Mouse (Mus musculus) small intestine, adult 2 months (tissue): ENCODE results near the gene C130060K24Rik.

ENCODE experiments used
- CTCF ChIP-seq: fragments of 200-500 bp; IDR thresholded peaks from 2 replicates; pipeline ENCODE4 v1.5.1; 2012; ENCODE audit warnings: low read depth, mild to moderate bottlenecking, control low read depth, inconsistent platforms, low read length, moderate library complexity, mixed read lengths; ENCODE audit not compliant: insufficient replicate concordance, insufficient read length; ENCODE audit errors: extremely low read depth
- POLR2A ChIP-seq: fragments of 200-500 bp; IDR thresholded peaks from 2 replicates; pipeline ENCODE4 v1.6.1; 2012; ENCODE audit warnings: low read depth, mild to moderate bottlenecking, control low read depth, inconsistent platforms, low read length, moderate library complexity

DNA sequence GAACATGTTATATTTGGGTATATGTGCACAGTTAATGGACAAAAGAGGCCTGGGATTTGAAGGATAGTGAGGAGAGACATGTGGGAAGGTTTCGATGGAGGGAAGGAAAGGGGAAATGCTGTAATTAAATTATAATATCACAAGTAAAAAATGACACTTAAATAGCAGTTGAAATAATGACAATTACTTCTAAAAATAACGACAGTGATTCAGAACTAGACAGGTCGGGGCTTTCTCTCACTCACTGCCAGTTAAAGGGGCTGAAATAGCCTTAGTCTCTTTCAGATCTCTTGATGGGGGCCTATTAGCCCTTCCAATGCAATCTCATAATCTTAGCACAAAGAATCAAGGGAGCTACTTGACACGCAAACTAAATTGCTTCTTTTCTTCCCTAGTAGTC, 39.5 kb upstream of the C130060K24Rik start:
- no peak for TF ChIP-seq CTCF
- no peak for TF ChIP-seq POLR2A
